Comparison of ENCODE assay signal across 9 mouse cellular contexts in the genomic region with DNA sequence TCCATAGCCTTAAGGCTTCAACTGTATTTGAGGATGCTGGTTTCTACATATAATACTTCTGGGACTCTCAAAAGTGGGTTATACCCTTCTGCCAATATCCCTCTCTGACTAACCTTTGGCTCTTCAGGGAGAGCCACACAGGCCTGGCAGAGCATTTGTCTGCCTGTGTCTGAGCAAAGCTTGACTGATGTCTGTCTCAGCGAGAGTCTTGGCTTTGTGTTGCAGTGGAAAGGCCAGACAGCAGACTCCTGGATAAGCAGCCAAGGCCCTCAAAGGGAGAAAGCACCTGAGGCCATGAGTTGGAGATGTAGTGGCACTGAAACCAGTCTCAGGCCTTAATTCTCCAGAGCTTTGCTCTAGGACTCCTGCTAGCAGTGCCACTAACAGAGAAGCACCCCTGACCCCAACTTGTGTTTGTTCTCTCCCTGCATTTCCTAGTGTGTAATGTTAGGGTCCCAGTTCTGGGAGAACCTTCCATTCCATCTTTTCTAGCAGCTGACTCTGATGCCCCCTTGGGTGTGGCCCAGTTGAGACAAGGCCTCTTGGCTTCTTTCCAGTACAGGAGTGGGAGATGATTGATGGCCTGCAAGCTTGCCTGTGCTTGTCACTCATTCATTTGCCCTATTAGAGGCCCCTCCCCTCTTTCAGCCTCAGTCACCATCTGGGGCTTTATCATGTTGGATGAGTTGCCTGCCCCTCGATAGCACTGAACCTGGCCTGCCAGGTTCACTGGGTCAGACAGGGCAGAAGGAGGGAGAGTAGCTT. TPM values are rescaled to one million over a fixed set of nuclear protein-coding genes. Genes with fewer than 3 reads are reported as not detected.
DNase-seq lines count a peak whose midpoint lies in the region; ATAC-seq lines count a peak whose summit lies in the region.
"Had no signal": no experiment of that assay in that cellular context is flagged by ENCODE, and none has a peak within 500 bp of the region (broad histone marks: within the 10 kb centered on the region; RNA-seq: fewer than 3 reads in every experiment).

No protein-coding gene starts in this region.

- WGBS in forebrain, embryonic 13.5 days, result 38% methylated on average over 2 of the region's 2 CpGs
- WGBS in midbrain, embryonic 11.5 days, result 56% methylated on average over 2 of the region's 2 CpGs

- peak overlapping the region; percentile 75 for H3K9ac ChIP-seq in forebrain, embryonic 13.5 days
- peak overlapping the region; percentile 71; the same call in 1 of the 2 replicates for H3K9ac ChIP-seq in midbrain, embryonic 11.5 days (ENCODE audit: low read length)
- H3K9ac ChIP-seq: liver, embryonic 15.5 days had no signal

- intact Hi-C loops in heart, postnatal 14 days (cut with DNase I), result no loop called here

- peak overlapping the region; percentile 79 for H3K27ac ChIP-seq in forebrain, embryonic 13.5 days
- H3K27ac ChIP-seq in midbrain, embryonic 11.5 days (ENCODE audit: low read depth, low read length), result no peak overlapping the region
- H3K27ac ChIP-seq: liver, embryonic 15.5 days had no signal

- H3K4me2 ChIP-seq in forebrain, embryonic 13.5 days, result peak overlapping the region; percentile 71
- peak overlapping the region; percentile 60 for H3K4me2 ChIP-seq in midbrain, embryonic 11.5 days

- ATAC-seq in forebrain, embryonic 13.5 days, result no peak
- no peak for ATAC-seq in midbrain, embryonic 11.5 days (ENCODE audit: low FRiP score)

- H3K36me3 ChIP-seq in forebrain, embryonic 13.5 days (ENCODE audit: poor library complexity, severe bottlenecking), result peaks cover 35% of the 10 kb centered on the region
- no peaks in the 10 kb centered on the region for H3K36me3 ChIP-seq in midbrain, embryonic 11.5 days (ENCODE audit: control insufficient read depth, insufficient read depth, low read length)
- H3K36me3 ChIP-seq: liver, embryonic 15.5 days had no signal

- H3K27me3 ChIP-seq in forebrain, embryonic 13.5 days, result no peaks in the 10 kb centered on the region
- no peaks in the 10 kb centered on the region for H3K27me3 ChIP-seq in midbrain, embryonic 11.5 days (ENCODE audit: control insufficient read depth, insufficient read depth, low read length)
- H3K27me3 ChIP-seq: liver, embryonic 15.5 days had no signal

- DNase-seq in heart, adult 11 months, result peak; percentile 25
- no peak for DNase-seq in heart, postnatal 14 days
- peak; percentile 12 for DNase-seq in MN1 (ENCODE audit: low spot score)
- DNase-seq in midbrain, embryonic 11.5 days (ENCODE audit: low spot score, missing footprints), result no peak
- no peak for DNase-seq in urinary bladder, postnatal 25 days (ENCODE audit: low spot score)
- no peak for DNase-seq in embryo, embryonic 11 days
- no peak for DNase-seq in adrenal gland, postnatal 10 days

- H3K4me3 ChIP-seq in forebrain, embryonic 13.5 days, result peak overlapping the region; percentile 58
- peak overlapping the region; percentile 43 for H3K4me3 ChIP-seq in midbrain, embryonic 11.5 days (ENCODE audit: low read depth, low read length)

- H3K4me1 ChIP-seq in forebrain, embryonic 13.5 days, result peaks cover 35% of the 10 kb centered on the region
- peaks cover 8% of the 10 kb centered on the region; the same call in 1 of the 2 replicates for H3K4me1 ChIP-seq in midbrain, embryonic 11.5 days (ENCODE audit: control insufficient read depth, insufficient read depth, low read length)

- H3K9me3 ChIP-seq in forebrain, embryonic 13.5 days (replicated peaks), result no peaks in the 10 kb centered on the region
- no peaks in the 10 kb centered on the region for H3K9me3 ChIP-seq in midbrain, embryonic 11.5 days (ENCODE audit: control insufficient read depth, low read length)
- H3K9me3 ChIP-seq: liver, embryonic 15.5 days had no signal

RNA-seq across cellular contexts. Expression of gene Plxna3, which starts 1.5 kb away (rescaled TPM):
- 1 to 10 TPM in 1 of 2 experiments, under 1 TPM in 1; 0.98 to 1.1 TPM for total RNA-seq in heart, postnatal 14 days (2021)
- 42.9 and 46.5 TPM in 2 replicates for polyA plus RNA-seq in forebrain, embryonic 13.5 days (2015; fragmentation: Nextera tagmentation; extraction: Ambion mirVana)
- 13.7 and 19.8 TPM in 2 replicates for polyA plus RNA-seq in midbrain, embryonic 11.5 days (2014; fragmentation: Nextera tagmentation; extraction: Ambion mirVana)
- total RNA-seq in adrenal gland, postnatal 10 days (2021), result 10 to 100 TPM in 1 of 2 experiments, 1 to 10 TPM in 1; 7.4 to 10.9 TPM

RNA-seq across cellular contexts. Expression of gene Fam50a, which starts 17.5 kb away (rescaled TPM):
- total RNA-seq in heart, postnatal 14 days (2021), result 10 to 100 TPM; 28.5 to 28.6 TPM
- 66.2 and 70.3 TPM in 2 replicates for polyA plus RNA-seq in forebrain, embryonic 13.5 days (2015; fragmentation: Nextera tagmentation; extraction: Ambion mirVana)
- 58.1 and 59.2 TPM in 2 replicates for polyA plus RNA-seq in midbrain, embryonic 11.5 days (2014; fragmentation: Nextera tagmentation; extraction: Ambion mirVana)
- 10 to 100 TPM; 44.1 to 45.9 TPM for total RNA-seq in adrenal gland, postnatal 10 days (2021)

RNA-seq across cellular contexts. Expression of gene Lage3, which starts 23.1 kb away (rescaled TPM):
- 10 to 100 TPM; 34.7 to 38.3 TPM for total RNA-seq in heart, postnatal 14 days (2021)
- 101 and 116 TPM in 2 replicates for polyA plus RNA-seq in forebrain, embryonic 13.5 days (2015; fragmentation: Nextera tagmentation; extraction: Ambion mirVana)
- 110 and 118 TPM in 2 replicates for polyA plus RNA-seq in midbrain, embryonic 11.5 days (2014; fragmentation: Nextera tagmentation; extraction: Ambion mirVana)
- 10 to 100 TPM; 64.9 to 73.8 TPM for total RNA-seq in adrenal gland, postnatal 10 days (2021)

RNA-seq across cellular contexts. Expression of gene Gdi1, which starts 25.6 kb away (rescaled TPM):
- total RNA-seq in heart, postnatal 14 days (2021), result 10 to 100 TPM; 77.6 to 90.8 TPM
- polyA plus RNA-seq in forebrain, embryonic 13.5 days (2015; fragmentation: Nextera tagmentation; extraction: Ambion mirVana), result 731 and 768 TPM in 2 replicates
- 430 and 451 TPM in 2 replicates for polyA plus RNA-seq in midbrain, embryonic 11.5 days (2014; fragmentation: Nextera tagmentation; extraction: Ambion mirVana)
- 100 to 1,000 TPM; 135 to 153 TPM for total RNA-seq in adrenal gland, postnatal 10 days (2021)

RNA-seq across cellular contexts. Expression of gene Atp6ap1, which starts 33.5 kb away (rescaled TPM):
- total RNA-seq in heart, postnatal 14 days (2021), result 100 to 1,000 TPM; 122 TPM
- polyA plus RNA-seq in forebrain, embryonic 13.5 days (2015; fragmentation: Nextera tagmentation; extraction: Ambion mirVana), result 125 and 138 TPM in 2 replicates
- polyA plus RNA-seq in midbrain, embryonic 11.5 days (2014; fragmentation: Nextera tagmentation; extraction: Ambion mirVana), result 101 and 106 TPM in 2 replicates
- total RNA-seq in adrenal gland, postnatal 10 days (2021), result 100 to 1,000 TPM; 121 to 125 TPM

Comparison
In these comparisons a context has a peak if more than half of its experiments do, and no peak if none do; other contexts are left out.
1. DNase-seq: peak in heart, adult 11 months (single experiment) and MN1 (single experiment); none in heart, postnatal 14 days (0 of 2), midbrain, embryonic 11.5 days (single experiment), urinary bladder, postnatal 25 days (single experiment), embryo, embryonic 11 days (single experiment) and adrenal gland, postnatal 10 days (single experiment).